Mouse (Mus musculus) heart, embryonic 14.5 days (tissue): ENCODE data around the gene Gm13212. TPM values are rescaled to one million over a fixed set of nuclear protein-coding genes. Genes with fewer than 3 reads are reported as not detected.
"Not testable (repeated sequence)": the region's sequence is repeated elsewhere in the genome, so short reads cannot be mapped to it uniquely, and the experiment has no call there.

Experiments used
- ATAC-seq: fragments of 200-750 bp; cut with Nextera tagmentation; 2 replicates; pipeline ENCODE4 v1.8.0; 2017; ENCODE audit warnings: low read depth, moderate TSS enrichment; ENCODE audit not compliant: insufficient number of reproducible peaks, insufficient read depth, low FRiP score
- H3K27ac ChIP-seq, 2 experiments: fragments of 200-500 bp in 1 of 2; fragments of 300-500 bp in 1 of 2; sonication (generic) in 1 of 2; replicated peaks in 1 of 2; 2 replicates each; pipeline ENCODE4 v1.5.1; 2012 to 2014; ENCODE audit warnings: low read depth in 2 of 2, low read length in 2 of 2, control low read depth in 1 of 2, mild to moderate bottlenecking in 1 of 2, mixed read lengths in 1 of 2; ENCODE audit not compliant: control insufficient read depth in 1 of 2, insufficient read depth in 1 of 2
- H3K27me3 ChIP-seq: fragments of 300-500 bp; sonication (generic); 2 replicates; pipeline ENCODE4 v1.6.1; 2014; ENCODE audit warnings: mild to moderate bottlenecking, low read length, control low read depth; ENCODE audit not compliant: control insufficient read depth, insufficient read depth
- H3K36me3 ChIP-seq: fragments of 300-500 bp; sonication (generic); 2 replicates; pipeline ENCODE4 v1.6.1; 2014; ENCODE audit warnings: mild to moderate bottlenecking, control low read depth, low read length, mixed read lengths; ENCODE audit not compliant: control insufficient read depth, insufficient read depth
- H3K4me1 ChIP-seq, 2 experiments: fragments of 200-500 bp in 1 of 2; fragments of 300-500 bp in 1 of 2; sonication (generic) in 1 of 2; 2 replicates each; pipeline ENCODE4 v1.6.1; 2012 to 2014; ENCODE audit warnings: low read length in 2 of 2, control low read depth in 1 of 2, mixed read lengths in 1 of 2; ENCODE audit not compliant: control insufficient read depth in 2 of 2, insufficient read depth in 2 of 2
- H3K4me2 ChIP-seq: fragments of 300-500 bp; sonication (generic); 2 replicates; pipeline ENCODE4 v1.6.1; 2014; ENCODE audit warnings: mild to moderate bottlenecking, low read length
- H3K4me3 ChIP-seq, 2 experiments: fragments of 200-500 bp in 1 of 2; fragments of 300-500 bp in 1 of 2; sonication (generic) in 1 of 2; 2 replicates each; pipeline ENCODE4 v1.5.1; 2012 to 2014; ENCODE audit warnings: low read length in 2 of 2, mild to moderate bottlenecking in 2 of 2, control low read depth in 1 of 2, low read depth in 1 of 2, moderate library complexity in 1 of 2; ENCODE audit not compliant: control insufficient read depth in 1 of 2, insufficient read depth in 1 of 2
- H3K9ac ChIP-seq: fragments of 300-500 bp; sonication (generic); 2 replicates; pipeline ENCODE4 v1.6.1; 2014; ENCODE audit warnings: mild to moderate bottlenecking, low read length
- H3K9me3 ChIP-seq: fragments of 300-500 bp; sonication (generic); 2 replicates; pipeline ENCODE4 v1.6.1; 2016; ENCODE audit warnings: low read length, control low read depth; ENCODE audit not compliant: control insufficient read depth
- WGBS: fragments of 180-500 bp; shearing (Covaris S2); extraction: QIAGEN DNeasy Blood & Tissue Kit; methylation state at CpG from one replicate; pipeline ENCODE4 v1.1.7; 2014; 5-methylcytosine and 5-hydroxymethylcytosine counted together
- polyA plus RNA-seq: library from polyadenylated mRNA; unstranded; fragments of >200 nt; fragmentation: Nextera tagmentation; extraction: Ambion mirVana; gene quantifications from 2 replicates; pipeline ENCODE4 v1.2.1, GENCODE M21; 2014

Gm13212 gene
- 4.9 and 6.6 TPM in 2 replicates for polyA plus RNA-seq

GRCm38 (mm10) chr4:145585078-145585477 lies at the start of gene Gm13212:
Gene Gm13212, plus strand, starts transcription at chr4:145585166.
- not testable (repeated sequence) for H3K9ac ChIP-seq, H3K9me3 ChIP-seq, H3K4me1 ChIP-seq, H3K27ac ChIP-seq, H3K27me3 ChIP-seq, ATAC-seq, H3K36me3 ChIP-seq
- Histone ChIP-seq H3K4me2 (peak within 1 kb of the TSS; percentile 51), H3K4me3 (peak within 1 kb of the TSS; percentile 32 to 44)
- 11% methylated on average over 11 of the region's 11 CpGs for WGBS

DNA sequence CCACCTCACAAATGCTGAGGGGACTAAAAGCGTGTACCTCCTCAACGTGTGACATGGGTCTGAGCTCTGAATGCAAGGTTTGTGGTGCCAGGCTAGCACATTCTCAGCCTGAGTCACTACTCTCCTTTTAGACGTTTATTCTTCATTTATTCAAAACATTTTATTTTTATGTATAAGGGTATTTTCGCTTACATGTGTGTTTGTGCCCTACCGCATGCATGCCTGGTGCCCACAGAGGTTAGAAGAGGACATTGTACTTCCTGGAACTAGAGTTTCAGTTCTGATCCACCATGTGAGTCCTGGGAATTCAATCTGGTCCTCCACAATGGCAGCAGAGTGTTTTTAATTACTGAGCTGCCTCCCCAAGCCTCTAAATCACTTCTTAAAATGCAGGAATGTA lies 41.1 kb upstream of the Gm13212 start:
- not testable (repeated sequence) for H3K36me3 ChIP-seq, H3K27ac ChIP-seq, H3K27me3 ChIP-seq, H3K4me2 ChIP-seq, H3K9ac ChIP-seq, H3K4me1 ChIP-seq, ATAC-seq, H3K4me3 ChIP-seq
- WGBS, result 70% methylated on average over 5 of the region's 5 CpGs
- peaks cover 17% of the 10 kb centered on the region; the same call in 1 of the 2 replicates for H3K9me3 ChIP-seq

- peaks cover 14% of the 10 kb centered on the region; the same call in 1 of the 2 replicates for H3K9me3 ChIP-seq
- H3K27me3 ChIP-seq, H3K36me3 ChIP-seq, ATAC-seq, H3K4me1 ChIP-seq, H3K27ac ChIP-seq, H3K9ac ChIP-seq, H3K4me3 ChIP-seq, H3K4me2 ChIP-seq: not testable (repeated sequence)
- 14% methylated on average over 2 of the region's 2 CpGs for WGBS
Measured at GRCm38 (mm10) chr4:145545106-145545505, 39.9 kb upstream of the Gm13212 start.

DNA sequence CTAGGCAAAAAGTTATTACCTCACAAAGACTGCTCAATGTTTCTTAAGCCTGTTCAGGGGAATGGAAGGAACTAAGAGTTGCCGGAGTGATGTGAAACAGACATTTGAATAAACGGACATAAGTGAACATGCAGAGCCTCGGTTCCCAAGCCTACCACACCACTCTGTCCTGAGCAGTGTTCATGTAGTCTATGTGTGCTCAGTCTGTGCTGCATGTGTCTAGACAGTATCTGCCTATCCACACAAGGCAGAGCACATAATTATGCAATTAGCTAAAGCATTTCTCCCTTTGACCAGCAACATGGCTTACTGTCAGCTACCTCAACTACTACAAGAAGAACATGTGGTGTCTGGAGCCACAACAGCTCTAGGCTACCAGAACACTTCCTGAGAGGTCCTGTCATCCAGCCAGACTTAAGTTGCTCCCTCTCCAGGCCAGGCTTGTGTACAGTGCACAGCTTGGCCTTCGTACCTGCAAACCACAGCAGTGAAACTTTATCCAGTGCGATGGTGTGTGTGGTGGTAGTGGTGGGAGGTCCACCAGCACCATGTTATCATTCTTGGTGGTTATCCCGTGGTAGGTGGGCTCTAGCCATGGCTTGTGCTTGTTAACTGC lies 39.1 kb upstream of the Gm13212 start:
- not testable (repeated sequence) for ATAC-seq, H3K4me3 ChIP-seq, H3K4me1 ChIP-seq, H3K27me3 ChIP-seq, H3K27ac ChIP-seq, H3K36me3 ChIP-seq, H3K4me2 ChIP-seq, H3K9ac ChIP-seq
- 57% methylated on average over 6 of the region's 6 CpGs for WGBS
- H3K9me3 ChIP-seq, result peaks cover 14% of the 10 kb centered on the region; the same call in 1 of the 2 replicates

GRCm38 (mm10) chr4:145546477-145546876 lies 38.5 kb upstream of the Gm13212 start:
- 85% methylated on average over 3 of the region's 3 CpGs for WGBS
- H3K9ac ChIP-seq, H3K4me1 ChIP-seq, H3K4me3 ChIP-seq, H3K36me3 ChIP-seq, H3K27ac ChIP-seq, H3K4me2 ChIP-seq, H3K27me3 ChIP-seq: not testable (repeated sequence)
- peaks cover 17% of the 10 kb centered on the region; the same call in 1 of the 2 replicates for H3K9me3 ChIP-seq
- 0 out of 2 replicates have a peak, but pooled peaks have one; percentile 56 for ATAC-seq

GRCm38 (mm10) chr4:145556680-145557079 lies 28.3 kb upstream of the Gm13212 start:
- H3K27me3 ChIP-seq, result no peaks in the 10 kb centered on the region
- H3K27ac ChIP-seq, result no peak overlapping the region
- no peak overlapping the region for H3K4me3 ChIP-seq
- H3K4me2 ChIP-seq, result no peak overlapping the region
- no peaks in the 10 kb centered on the region for H3K4me1 ChIP-seq
- peaks cover 36% of the 10 kb centered on the region for H3K9me3 ChIP-seq
- ATAC-seq, result no peak
- WGBS, result 63% methylated on average over 1 of the region's 1 CpGs
- no peak overlapping the region for H3K9ac ChIP-seq
- no peaks in the 10 kb centered on the region for H3K36me3 ChIP-seq

DNA sequence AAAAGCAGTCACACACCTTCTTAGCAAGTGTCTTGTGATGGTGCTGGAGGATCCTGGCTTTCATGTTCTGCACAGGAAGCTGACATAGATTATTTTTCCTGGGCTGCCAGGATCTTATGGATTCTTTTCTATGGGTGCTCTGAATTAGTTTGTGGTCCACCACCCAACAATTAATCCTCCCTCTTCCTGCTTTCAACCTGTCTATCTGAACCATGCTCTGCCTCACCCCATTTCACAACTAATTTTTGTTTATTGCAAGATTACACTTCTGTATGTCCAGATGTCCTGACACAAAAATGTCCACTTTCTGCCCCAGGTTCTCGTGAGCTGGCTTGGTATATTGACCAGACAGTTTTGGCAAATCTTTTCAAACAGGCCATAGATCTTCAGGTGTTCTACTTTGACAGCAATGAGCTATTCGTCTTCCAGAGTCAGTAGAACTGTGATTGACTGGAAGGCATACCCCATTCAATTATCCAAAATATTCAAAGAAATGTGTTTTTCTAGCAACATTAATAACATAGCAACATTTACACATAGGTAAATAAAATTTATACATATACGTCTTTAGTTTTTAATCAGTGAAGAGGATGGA lies 25.4 kb upstream of the Gm13212 start:
- no peak for ATAC-seq
- H3K27me3 ChIP-seq, result no peaks in the 10 kb centered on the region
- no peaks in the 10 kb centered on the region for H3K36me3 ChIP-seq
- no peak overlapping the region for H3K9ac ChIP-seq
- H3K4me2 ChIP-seq, result no peak overlapping the region
- no peaks in the 10 kb centered on the region for H3K4me1 ChIP-seq
- no peak overlapping the region for H3K27ac ChIP-seq
- 33% methylated on average over 3 of the region's 3 CpGs for WGBS
- H3K4me3 ChIP-seq, result no peak overlapping the region
- peaks cover 36% of the 10 kb centered on the region for H3K9me3 ChIP-seq
